Mouse (Mus musculus): Measurements from ENCODE around the gene Gm27027.
A peak's percentile ranks its signal among the peaks of the same experiment; 100 is the strongest.

The Gm27027 gene

GRCm38 (mm10) chr2:93996254-93996653 is at the start of gene Gm27027:
Gm27027 (minus strand) TSS chr2:93996354.
- DNase-seq (ENCODE audit: low spot score) = no peak

GRCm38 (mm10) chr2:94045411-94046090 is 49.4 kb upstream of the Gm27027 start:
- peak; percentile 85 for DNase-seq (ENCODE audit: low spot score)

DNA sequence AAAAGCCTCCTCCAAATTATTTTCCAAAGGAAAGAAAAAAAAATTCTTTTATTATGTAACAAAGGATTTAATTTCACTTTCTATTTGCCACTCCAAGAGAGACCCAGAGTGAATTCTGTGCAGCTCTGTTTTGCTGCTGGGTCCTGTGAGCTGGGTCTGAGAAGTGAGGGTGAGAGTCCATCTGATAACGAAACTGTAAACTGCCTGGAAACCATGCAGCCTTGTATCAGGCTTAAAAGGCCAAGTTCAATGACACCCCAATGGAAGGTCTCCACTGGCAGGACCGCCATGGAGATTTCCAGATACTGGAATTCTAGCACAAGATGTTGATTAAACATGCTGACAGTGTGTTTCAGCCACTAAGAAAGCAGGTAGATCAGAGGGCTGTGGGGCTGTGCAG is 48.0 kb upstream of the Gm27027 start:
- DNase-seq (ENCODE audit: low spot score) = no peak

- peak; percentile 37 for DNase-seq (ENCODE audit: low spot score)
Measured at GRCm38 (mm10) chr2:94043662-94044061, 47.5 kb upstream of the Gm27027 start.

GRCm38 (mm10) chr2:94042461-94042860 is 46.3 kb upstream of the Gm27027 start:
- no peak for DNase-seq (ENCODE audit: low spot score)

GRCm38 (mm10) chr2:94040391-94041125 is 44.4 kb upstream of the Gm27027 start:
- DNase-seq (ENCODE audit: low spot score) = no peak

DNA sequence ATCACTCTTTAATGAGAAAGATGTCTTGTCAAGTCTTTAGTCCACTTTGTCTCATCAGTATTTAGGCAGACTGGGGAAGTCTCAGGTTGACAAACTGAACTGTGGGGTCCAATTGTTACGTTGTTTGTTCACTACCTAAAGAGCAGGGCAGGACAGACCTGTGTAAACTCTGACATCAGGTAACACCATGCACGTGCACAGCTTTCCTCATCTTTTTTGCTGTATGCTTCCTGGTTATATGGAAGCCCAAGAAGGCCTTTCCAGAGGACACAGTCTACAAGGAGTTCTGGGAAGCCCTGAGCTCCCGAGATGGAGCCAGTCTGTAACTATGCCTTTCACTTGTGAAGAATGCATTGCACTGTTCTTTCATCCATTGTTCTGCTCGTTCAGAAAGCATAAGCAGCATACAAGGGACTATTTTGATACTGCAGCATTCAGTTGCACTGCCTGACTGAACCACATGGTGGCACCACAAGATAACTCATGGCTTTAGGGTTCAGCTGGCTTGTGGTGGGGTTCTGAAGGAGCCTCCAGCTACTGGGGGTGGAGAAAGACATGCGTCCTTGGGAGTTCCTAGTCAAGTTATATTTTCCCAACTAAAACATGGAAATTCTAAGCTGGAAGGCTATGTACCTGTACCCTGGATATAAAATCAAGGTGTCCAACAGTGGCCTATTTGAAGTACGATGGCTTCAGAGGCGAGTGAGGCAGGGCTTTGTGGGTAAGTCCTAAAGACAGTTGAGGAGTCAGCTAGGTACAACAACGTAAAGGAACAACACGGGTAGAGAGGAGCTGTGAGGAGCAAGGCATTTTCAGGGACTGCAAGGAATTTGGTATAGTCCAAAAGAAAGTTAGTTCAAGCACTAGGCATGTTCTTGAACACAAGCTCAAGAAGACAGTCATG is 39.5 kb upstream of the Gm27027 start:
- DNase-seq (ENCODE audit: low spot score) = peak; percentile 73

- DNase-seq (ENCODE audit: low spot score) = no peak
Measured at GRCm38 (mm10) chr2:94030602-94031001, 34.4 kb upstream of the Gm27027 start.

DNA sequence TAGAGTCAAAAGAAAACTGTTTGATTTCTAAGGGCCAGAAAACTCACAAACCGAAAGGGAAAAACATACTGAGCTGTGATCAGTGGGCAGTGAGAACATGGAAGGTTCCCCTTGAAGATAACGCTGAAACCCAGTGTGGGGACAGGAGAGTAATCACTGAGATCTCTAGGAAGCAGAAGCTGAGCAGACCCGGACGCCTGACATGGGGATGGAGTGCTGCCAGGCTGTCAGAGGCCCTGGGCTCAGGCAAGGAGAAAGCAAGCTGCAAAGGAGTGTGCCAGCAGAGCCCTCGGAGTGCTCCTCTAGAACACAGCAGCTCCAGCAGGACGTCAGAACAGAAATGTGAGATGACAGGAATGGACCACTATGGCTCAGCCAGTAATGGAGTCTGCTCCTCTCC is 28.5 kb upstream of the Gm27027 start:
- DNase-seq (ENCODE audit: low spot score) = peak; percentile 63

DNA sequence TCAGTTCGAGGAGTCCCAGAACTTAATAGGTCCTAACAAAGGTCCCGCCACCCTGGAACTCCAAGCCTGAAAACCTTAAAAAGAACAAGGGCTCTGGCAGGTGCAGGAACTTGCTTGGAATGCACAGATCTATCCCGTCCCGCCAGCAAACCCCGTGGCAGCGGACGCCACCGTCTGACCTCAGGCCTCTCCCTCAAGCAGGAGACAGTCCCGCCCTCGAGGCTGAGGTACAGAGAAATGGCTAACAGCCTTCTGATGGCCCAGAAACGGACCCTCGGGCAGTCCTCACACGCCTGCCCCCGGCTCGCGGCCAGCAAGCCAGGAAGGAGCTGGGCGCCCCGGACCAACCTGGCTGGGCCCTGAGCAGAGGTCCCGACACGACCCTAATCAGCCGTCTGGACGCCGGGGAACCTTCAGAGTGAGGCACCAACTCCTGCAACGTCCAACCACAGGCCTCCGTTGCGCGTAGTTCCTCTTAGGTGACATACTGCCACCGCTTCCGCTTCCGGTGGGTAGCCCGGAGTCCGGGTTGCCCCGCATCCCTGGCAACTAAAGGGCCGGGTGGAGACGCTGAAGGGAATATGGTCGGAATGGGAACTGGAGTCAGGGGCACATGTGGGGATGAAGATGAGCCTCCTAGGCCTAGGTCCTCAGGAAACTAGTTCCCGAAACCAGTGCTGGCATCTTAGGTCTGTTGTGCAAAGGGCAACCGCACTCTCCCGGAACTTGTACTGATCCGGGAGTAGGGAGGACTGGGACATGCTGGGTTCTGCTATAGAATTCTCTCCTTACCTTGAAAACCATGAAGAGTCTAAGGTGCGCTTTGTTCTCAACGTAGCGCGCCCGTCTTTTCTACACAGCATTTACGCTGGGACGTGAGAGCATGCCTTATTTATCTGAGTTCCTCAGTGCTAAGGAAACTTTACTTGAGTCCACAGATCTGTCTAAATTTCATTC is 14.5 kb upstream of the Gm27027 start, which contains the start of gene Alkbh3:
Gene Alkbh3, minus strand, starts transcription at position 473 of the 957 bp plus-strand sequence.
- DNase-seq (ENCODE audit: low spot score) = peak; percentile 97

- peak; percentile 87 for DNase-seq (ENCODE audit: low spot score)
Measured at GRCm38 (mm10) chr2:94002331-94002730, 6.2 kb upstream of the Gm27027 start.

DNA sequence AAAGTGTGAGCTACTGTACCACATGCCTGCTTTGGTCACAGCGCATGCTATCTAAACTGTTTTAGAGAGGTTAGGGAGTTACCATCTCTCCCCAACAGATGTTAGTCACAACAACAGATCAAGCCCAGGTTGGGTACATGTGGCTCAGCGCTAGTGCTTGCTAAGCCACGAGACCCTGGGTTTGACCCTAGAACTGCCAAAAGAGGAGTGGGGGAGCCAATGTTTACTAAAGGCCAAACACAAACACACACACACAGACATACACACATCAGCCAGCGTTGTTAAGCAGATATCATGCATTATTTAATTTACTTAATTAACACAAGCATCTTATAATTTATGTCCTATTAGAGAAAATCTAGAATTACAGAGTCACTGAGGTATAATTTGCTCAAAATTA is 5.8 kb upstream of the Gm27027 start:
- DNase-seq (ENCODE audit: low spot score) = no peak

DNA sequence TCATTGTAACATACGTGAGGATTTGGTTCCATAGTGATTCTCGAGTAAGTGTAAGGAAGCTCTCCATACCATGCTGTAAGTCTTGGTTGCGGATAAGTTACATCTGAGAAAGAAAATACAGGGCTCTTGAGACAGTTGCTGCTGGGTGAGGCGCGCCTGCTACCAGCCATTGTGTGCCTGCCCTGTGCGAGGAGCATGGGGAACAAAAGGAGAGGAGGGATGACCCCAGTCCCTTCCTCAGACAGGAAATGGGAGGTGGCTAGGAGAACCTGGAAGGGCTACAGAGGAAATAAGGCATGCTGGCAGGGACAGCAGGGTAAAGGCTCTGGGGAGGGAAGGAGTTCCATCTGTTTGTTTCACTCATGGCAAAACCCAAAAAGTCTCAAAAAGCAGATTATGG is 5.3 kb upstream of the Gm27027 start:
- no peak for DNase-seq (ENCODE audit: low spot score)

DNA sequence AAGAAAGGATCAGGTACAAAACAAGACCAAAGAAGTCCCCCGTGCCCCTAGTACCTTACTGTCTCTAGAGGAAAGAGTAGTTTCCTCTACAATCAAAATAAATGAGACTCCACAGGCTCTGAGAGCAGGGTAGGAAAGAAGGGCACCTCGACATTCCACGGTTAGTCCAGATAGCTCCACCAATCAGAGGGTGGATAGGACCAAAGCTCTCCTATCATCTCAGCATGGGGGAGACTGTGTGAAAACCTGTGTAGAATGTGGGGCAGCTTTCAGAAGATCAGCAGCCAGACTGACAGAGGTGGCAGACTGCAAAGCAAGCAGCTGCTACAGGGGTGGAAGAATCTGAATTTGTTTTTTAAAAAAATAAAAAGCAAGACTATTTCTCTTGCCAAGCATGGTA is 3.3 kb downstream of the Gm27027 start:
- no peak for DNase-seq (ENCODE audit: low spot score)

GRCm38 (mm10) chr2:93992259-93992658 is 3.9 kb downstream of the Gm27027 start:
- peak; percentile 61 for DNase-seq (ENCODE audit: low spot score)

DNA sequence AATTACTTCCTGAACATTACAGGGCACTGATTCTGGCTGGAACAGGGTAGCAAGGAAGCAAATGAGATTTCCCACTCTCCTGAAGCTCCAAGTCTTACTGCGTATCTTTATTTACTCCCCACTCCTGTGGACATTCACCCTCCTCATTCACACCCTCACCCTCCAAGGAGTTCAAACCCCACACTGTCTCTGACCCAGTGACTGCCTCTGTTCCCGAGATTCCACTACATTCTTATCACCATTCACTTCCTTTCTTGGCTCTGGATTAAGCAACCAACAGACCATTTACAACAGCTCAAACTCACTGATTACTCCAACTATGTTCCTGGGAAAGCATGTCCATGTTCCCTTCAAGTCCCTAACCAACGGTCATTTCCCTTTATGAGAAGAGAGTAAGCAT is 4.8 kb downstream of the Gm27027 start:
- DNase-seq (ENCODE audit: low spot score) = no peak

- DNase-seq (ENCODE audit: low spot score) = no peak
Measured at GRCm38 (mm10) chr2:93988440-93988839, 7.7 kb downstream of the Gm27027 start.

DNA sequence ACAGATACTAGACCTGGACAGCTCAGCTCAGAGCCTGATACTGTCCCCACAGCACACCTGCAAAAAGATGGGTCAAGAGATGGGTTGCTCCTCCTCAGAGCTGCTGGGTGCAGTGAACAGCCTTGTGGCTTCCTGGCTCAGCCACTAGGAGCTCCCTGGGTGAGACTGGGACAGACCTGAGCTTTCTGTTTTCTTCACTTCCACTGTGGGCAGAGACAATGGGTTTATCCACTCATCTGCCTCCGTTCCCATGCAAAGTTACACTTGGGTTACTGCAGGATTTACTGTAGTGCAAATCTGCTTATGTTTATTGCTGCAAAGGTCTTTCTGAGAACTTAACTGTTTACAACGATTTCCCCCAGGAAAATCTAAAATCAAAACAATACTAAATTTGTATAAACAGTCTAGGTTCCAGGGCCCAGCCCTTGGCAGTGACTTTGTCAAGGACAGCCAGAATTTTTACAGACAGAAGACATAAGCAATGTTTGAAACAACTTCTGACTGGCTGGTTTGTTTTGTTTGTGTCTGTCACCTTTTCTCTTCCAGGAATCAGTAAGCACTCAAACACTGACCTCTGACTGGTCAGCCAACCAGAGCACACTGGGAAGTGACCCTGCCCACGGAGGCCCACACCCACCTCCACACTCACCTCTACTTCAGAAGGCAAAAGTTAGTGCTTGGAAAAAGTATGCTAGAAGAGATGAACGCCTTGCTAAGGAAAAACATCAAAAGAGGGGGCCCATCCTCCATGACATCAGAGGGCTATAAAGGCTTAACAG is 13.5 kb downstream of the Gm27027 start:
- no peak for DNase-seq (ENCODE audit: low spot score)

DNA sequence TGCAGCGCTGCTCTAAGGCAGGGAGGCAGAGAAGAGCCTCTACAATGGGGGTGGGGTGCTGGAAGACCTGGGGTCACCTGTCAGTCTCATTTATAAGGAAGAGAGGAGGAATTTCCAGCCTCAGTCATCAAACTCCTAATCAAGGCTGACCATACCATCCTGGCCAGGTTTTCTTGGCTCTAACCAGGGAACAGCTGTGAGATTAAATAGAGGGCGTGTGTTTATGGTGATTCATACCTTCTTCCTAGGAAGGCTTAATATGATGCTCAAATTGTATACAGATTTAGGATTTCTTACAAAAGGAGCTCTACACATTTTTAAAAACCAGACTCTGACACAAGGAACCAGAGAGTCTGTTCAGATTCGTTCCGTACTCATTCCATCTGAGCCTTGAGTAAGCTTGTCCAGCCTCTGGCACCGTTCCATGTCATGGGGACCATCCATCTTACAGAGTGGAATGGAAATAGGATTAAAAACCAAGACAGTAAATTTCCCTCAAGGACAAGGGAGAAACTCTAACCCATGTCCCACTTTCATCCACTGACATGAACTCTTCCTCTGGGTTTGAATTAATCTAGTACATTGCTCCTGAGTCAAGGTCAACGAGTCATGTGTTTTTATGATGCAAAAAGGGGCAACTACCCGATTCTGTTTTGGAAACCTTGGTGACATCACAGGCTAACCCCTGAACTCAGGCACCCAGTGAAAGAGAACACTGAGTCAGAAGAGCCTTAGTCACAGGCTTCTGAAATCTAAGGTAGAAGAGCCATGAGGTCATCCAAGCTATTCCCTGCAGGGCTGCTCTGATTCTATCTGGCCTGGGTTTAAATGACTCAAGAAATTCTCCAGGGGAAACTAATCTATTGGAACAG is 16.7 kb downstream of the Gm27027 start:
- peak; percentile 94 for DNase-seq (ENCODE audit: low spot score)

All from MN1 (cell line).